Mouse (Mus musculus) c-Kit-positive CD71-positive TER-119-positive erythroid progenitor cells, embryonic 14.5 days (primary cell): ENCODE measurements around the gene Abca17.

ENCODE experiments used
- DNase-seq: peaks from one replicate; pipeline ENCODE4 v3.0.0-alpha.2; 2013; ENCODE audit warnings: low spot score

Gene Abca17

GRCm38 (mm10) chr17:24344672-24345071 lies 6.2 kb downstream of the Abca17 start:
- DNase-seq, result no peak

- DNase-seq, result no peak
Measured at GRCm38 (mm10) chr17:24327656-24328055, 23.2 kb downstream of the Abca17 start.

- DNase-seq, result no peak
Measured at GRCm38 (mm10) chr17:24325051-24325450, 25.8 kb downstream of the Abca17 start.

DNA sequence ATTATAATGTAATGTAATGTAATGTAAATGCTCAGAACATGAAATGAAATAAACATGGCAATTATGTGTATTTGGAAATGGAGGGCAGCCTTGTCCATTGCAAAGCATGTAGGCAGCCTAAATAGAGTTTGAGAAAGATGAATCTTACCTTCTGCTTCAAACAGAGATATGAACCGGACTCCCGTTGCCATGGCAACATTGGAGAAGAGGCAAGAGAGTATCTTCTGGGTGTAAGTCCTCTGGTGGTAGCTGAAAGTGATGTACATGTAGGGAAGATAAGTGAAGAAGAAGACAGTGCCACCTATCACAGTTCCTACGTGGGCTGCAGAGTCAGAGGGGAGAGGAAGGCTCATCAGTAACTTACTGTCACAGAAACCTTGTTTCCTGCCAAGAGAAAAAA lies 30.0 kb downstream of the Abca17 start:
- DNase-seq, result no peak

DNA sequence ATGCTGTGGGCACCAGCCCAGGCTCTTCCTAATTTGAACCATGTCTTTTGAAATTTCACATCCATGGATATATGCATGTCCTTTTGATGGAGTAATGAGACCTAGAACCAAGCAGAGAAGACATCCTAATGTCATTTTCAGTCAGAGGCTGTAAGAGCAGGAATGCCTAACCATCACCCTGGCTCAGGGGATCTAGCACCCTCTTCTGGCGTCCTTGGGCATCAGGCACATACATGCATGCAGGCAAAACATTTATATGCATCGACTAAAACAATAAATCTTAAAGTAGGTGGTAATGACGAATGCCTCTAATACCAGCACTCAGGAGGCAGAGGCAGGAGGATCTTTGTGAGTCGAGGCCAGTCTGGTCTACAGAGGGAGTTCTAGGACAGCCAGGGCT lies 43.4 kb downstream of the Abca17 start:
- DNase-seq, result peak; percentile 27

- DNase-seq, result no peak
Measured at GRCm38 (mm10) chr17:24300651-24301050, 50.2 kb downstream of the Abca17 start.

DNA sequence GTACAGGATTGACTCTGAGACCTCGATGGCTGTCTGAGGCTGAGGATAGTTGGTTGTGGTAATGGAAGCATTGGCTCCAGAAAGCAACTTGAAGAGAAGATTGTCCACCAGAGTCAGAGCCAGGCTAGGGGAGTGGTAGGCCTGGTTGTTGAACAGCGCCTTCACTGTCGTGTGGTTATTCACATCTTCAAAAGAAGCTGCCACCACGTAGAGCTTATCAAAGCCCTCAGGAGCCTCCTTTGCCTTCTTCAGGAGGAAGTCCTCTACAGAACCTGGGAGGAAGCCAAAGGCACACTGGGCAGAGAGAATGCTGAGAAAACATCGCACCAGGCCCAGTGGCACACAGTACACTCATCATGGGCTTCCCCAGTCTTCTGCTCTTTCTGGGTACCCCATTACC lies 61.5 kb downstream of the Abca17 start:
- no peak for DNase-seq

GRCm38 (mm10) chr17:24288477-24288876 lies 62.4 kb downstream of the Abca17 start:
- DNase-seq, result no peak

DNA sequence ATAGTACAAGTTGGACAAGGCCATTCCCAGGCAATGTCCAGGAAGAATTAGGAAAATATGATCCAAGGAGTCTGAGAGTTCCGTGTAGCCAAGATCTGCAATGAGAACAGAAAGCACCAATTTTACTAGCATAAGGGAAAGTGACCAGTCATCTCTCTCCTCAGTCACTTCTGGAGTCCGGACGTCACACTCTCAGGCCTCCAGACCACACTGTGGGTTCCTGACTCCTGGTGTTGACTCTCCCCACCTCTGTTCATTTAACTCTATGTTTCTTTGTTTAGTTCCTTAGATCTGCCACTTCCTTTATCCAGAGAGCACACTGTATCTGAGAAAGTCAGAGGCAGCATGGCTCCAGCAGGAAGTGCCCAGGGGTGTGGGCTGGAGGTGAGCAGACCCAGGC lies 65.2 kb downstream of the Abca17 start:
- no peak for DNase-seq

- DNase-seq, result no peak
Measured at GRCm38 (mm10) chr17:24283266-24283818, 67.5 kb downstream of the Abca17 start.

DNA sequence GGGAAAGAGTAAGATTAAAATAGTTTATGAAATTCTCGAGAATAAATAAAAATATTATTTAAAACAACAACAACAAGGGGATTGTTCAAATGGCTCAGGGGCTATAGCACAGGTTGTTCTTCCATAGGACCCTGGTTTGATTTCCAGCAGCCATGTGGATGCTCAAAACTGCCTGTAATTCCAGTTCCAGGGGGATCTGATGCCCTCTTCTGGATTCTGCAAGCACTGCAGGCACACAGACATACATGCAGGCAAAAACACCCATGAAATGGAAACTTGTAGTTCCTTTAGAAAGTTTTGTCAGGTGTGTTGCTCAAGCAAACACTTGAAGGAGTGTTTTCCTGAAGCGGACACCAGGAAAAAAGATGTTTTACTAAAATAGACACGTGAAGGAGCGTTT lies 68.2 kb downstream of the Abca17 start:
- DNase-seq, result peak; percentile 19

DNA sequence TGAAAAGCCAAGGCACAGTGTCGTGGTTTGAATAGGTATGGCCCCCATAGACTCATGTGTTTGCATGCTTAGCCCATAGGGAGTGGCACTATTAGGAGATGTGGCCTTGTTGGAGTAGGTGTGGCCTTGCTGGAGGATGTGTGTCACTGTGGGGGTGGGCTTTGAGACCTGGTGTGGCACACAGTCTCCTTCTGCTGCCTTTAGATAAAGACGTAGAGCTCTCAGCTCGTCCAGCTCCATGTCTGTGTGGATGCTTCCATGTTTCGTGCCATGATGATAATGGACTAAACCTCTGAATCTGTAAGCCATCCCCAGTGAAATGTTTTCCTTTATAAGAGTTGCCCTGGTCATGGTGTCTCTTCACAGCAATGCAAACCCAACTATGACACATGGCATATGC lies 71.0 kb downstream of the Abca17 start:
- no peak for DNase-seq

DNA sequence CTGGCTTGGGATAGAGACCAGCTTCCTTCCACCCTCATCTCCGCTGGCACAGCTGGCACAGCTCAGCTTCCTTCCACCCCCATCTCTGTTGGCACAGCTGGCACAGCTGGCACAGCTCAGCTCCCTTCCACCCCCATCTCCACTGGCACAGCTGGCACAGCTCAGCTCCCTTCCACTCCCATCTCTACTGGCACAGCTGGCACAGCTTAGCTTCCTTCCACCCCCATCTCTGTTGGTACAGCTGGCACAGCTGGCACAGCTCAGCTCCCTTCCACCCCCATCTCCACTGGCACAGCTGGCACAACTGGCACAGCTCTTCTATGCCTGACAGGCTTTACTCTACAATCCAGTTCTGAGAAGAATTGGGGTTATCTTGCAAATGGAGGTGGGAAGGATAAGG lies 83.7 kb downstream of the Abca17 start:
- DNase-seq, result no peak

GRCm38 (mm10) chr17:24264766-24265165 lies 86.1 kb downstream of the Abca17 start:
- no peak for DNase-seq

DNA sequence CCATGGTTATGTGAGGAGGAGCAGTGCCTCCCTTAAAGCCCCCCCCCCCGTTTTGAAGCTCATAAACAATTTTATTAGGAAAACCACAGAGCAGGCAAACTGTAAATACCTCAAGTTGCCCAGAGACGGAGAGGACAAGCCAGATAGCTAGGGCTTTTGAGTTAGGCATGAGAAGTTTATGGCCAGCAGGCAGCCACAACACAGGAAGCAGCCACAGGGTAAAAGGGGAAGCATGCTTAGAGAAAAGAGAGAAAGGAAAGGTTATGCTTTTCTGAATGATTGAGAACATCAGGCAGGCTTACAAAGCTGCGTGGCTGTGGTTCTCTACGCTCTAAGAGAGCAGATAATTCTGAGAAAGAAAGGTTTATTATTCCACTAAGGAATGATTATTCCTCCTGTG lies 90.4 kb downstream of the Abca17 start:
- DNase-seq, result no peak

GRCm38 (mm10) chr17:24259702-24260101 lies 91.2 kb downstream of the Abca17 start:
- no peak for DNase-seq

DNA sequence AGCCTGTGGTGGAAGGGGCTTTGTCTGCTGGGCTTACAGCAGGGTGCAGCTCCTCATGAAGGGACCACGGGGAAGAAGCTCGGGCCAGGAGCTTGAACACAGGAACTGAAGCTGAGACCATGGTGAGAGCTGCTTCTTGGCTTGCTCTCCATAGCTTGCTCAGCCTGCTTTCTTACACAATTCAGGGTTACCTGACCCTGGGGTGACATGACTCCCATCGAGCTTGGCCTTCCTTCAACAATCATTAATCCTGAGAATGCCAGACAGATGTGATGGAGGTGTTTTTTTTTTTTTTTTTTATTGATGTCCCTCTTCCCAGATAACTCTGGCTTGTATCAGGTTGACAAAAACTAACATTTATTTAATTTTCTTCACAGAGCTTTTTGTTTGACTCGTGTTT lies 91.9 kb downstream of the Abca17 start:
- DNase-seq, result no peak

GRCm38 (mm10) chr17:24252329-24252728 lies 98.5 kb downstream of the Abca17 start:
- no peak for DNase-seq

GRCm38 (mm10) chr17:24251320-24252069 lies 99.4 kb downstream of the Abca17 start, which contains the start of gene Ccnf:
Gene Ccnf (minus strand): TSS chr17:24251484.
- peak; percentile 98 for DNase-seq

GRCm38 (mm10) chr17:24250988-24251319 lies 99.9 kb downstream of the Abca17 start:
- DNase-seq, result no peak

GRCm38 (mm10) chr17:24248641-24249040 lies 102.2 kb downstream of the Abca17 start:
- no peak for DNase-seq

GRCm38 (mm10) chr17:24244061-24244460 lies 106.8 kb downstream of the Abca17 start:
- DNase-seq, result no peak

- peak; percentile 65 for DNase-seq
Measured at GRCm38 (mm10) chr17:24243311-24243969, 107.4 kb downstream of the Abca17 start.

DNA sequence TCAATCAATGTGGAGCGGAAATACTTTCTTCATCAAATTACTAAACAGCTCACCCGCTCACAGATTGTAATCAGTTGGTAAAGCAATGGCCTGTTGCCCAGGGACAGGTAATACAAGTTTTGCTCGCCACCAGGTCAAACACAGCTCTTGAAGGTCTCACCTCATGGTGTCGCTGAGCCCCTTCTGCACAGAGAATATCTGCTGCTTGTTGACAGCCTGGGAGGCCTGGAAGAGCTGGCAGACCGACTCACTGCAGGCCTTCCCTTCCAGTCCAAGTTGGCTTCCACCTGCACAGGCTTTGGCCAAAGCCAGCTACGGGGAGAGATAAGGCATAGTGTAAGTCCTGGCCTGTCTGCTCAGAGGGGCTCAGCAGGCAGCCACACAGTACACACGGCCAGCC lies 113.9 kb downstream of the Abca17 start:
- DNase-seq, result no peak
